Mouse (Mus musculus): ENCODE measurements around the gene Anks4b.

The Anks4b gene

DNA sequence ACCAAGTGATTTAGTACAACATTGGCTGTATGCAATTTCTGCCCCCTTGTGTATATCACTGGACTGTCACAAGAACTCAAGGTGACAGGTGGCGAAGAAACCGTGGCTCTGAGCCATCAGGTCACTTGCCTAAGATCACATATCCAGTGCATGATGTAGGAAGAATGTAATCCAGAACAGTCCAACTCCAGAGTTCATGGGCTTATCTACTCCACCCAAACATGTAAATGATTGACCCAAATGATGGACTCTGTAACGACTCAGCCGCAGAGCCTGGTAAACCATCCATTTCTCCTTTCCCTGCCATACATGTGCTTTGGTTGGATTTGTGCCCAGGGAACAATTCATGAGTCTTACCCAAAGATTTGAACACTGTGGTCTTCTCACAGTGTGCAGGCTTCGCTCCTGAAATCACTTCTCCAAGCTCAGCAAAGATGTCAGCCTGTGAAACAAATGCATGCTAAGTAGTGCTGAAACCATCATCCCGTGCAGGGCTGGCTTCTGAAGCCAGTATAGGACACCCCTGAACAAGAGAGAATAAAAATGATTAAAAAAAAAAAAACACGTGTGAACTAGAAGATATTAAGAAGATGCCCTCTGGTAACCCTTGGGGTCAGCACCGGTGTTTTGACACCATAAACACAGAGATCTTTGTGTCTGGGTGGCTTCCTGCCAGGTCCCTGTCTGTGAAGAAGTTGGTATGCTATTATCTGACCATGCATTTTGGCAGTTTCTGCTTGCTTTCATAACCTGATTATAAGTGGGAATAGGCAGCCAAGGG is 15.9 kb downstream of the Anks4b start:
- no peak for DNase-seq (ENCODE audit: low spot score)

DNA sequence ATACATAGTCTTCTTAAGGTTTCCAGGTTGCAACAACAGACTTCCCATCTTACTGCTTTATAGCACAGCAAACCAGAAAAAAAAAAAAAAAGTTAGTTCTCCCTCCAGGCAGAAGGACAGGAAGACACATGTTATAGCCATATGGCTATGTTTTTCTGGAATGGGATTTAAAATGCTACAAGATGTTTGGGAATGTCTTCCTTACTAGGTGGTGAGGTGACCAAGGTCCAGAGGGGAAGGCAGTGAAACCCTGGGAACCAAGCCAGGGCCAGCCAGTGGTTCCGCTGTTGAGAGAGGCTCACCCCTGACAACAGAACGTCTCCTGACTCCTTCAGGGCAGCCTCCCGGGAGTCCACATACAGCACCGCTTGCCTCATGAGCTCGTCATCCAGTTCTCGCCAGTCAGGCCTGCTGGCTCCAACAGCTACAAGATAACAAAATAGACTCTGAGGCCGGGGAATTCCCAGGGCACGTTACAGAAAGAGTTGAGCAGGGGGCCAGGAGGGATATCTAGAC is 16.6 kb downstream of the Anks4b start:
- DNase-seq (ENCODE audit: low spot score), result no peak

DNA sequence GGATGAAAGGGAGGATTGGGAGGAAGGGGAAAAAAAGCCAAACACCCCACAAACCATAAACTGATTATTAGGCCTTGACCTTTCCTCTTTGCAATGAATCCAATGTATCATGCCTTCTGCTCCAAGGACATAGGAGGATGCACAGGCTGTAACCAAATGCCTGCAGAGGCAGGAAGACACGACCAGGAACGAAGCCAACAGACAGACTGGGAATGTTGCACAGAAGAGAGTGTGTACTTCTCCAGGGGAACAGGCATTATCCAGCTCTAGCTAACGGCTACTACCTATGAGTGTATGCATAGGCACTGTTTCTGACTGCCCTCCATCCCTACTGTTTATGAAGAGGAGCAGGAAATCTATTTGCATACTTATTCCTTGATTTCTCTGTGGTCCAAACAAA is 18.5 kb downstream of the Anks4b start:
- no peak for DNase-seq (ENCODE audit: low spot score)

DNA sequence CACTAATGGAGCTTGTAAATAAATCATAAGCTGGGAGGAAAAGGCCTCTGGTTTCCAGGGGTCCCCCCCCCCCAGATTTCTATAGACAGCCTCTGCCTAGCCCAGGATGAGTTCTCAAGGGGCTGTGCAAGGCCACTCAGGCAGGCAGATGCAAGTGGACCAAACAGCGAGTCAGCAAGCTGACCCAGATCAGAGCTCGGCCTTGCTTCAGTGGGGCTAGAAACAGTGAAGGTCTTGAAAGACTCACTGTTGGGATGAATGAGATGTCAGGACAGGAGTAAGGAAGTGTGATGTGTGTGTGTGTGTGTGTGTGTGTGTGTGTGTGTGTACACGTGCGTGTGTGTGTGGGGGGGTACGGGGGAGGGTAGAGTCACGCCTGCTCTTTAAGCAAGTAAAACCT is 19.2 kb downstream of the Anks4b start:
- no peak for DNase-seq (ENCODE audit: low spot score)

DNA sequence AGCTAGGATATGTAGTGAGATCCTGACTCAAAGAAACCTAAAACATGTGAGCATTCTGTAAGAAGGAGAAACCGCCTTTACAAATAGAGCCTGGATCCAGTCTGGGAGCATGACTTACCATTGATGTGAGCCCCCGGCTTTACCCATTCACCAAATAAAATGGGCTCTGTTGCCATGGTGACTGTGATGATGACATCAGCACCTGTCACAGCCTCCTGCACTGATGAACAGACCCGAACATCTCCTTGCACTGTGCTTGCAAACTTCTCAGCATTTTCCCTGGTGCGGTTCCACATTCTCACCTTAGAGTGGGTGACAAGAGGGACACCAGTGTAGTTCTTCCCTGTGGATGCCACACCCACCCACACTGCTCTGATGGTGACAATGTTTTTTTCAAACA is 21.5 kb downstream of the Anks4b start:
- DNase-seq (ENCODE audit: low spot score), result no peak

DNA sequence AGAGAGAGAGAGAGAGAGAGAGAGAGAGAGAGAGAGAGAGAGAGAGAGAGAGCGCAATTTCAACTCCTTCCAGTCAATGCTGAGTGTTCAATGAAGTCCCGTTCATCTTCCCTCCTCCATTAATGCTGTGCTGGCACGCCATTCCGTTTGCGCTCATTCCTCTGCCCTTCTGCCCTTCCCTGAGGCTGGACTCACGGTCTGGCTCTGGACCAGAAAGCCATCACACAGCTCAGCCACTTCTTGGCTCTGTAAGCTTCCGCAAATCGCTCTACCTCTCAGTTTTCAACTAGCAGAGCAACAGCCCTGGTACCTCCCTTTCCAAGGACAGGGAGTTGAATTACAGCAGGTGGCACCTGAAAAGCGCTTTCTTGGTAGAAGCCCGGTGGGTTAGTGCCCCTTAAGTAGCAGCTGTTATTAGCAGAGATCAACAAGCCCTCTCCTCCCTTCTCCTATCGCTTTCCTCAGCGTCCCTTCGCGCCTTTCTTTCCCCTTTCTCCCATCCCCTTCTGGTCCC is 27.6 kb downstream of the Anks4b start:
- DNase-seq (ENCODE audit: low spot score), result no peak

DNA sequence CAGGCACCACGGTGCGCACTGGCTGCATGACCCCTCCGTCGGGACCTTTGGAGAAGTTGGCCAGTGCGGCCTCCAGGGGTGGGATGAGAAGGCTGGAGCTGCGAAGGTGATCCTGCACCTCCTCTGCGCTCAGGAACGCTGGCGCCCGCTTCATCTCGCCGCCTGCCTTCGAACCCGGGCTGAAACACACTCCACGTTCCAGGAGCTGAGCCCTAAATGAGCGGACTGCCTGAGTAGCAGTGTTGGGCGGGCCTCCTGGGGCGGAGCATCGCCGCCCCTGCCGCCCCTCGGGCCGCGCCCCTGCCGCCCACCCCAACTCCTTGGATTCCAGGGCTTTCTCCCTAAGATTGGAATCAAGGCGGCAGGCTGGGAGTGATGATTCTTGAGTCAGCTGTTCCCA is 28.1 kb downstream of the Anks4b start, which contains the start of gene Crym:
Gene Crym, minus strand, starts transcription at position 341 of the 400 bp plus-strand sequence.
- no peak for DNase-seq (ENCODE audit: low spot score)

DNA sequence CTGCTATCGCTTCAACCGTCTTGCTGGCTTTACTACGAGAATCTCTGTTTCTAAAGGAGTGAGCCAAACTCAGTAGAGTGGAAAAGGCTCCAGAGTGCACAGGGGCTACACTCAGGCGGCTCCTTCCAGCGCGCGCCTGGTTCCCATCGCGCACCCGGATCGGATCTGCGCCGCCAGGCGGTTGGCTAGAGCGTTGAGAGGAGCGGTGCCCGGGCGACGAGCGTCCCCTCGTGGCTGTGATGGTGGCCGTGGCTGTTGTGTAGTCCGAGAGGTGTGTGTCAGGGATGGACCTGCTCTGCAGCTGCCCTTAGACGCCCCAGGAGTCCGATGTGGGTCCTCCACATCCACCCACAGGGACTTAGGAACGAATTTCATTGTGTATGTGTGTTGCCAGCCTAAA is 30.1 kb downstream of the Anks4b start, which contains the start of gene Abca14:
Gene Abca14, plus strand, starts transcription at position 173 of the 400 bp plus-strand sequence.
- peak; percentile 83 for DNase-seq (ENCODE audit: low spot score)

DNA sequence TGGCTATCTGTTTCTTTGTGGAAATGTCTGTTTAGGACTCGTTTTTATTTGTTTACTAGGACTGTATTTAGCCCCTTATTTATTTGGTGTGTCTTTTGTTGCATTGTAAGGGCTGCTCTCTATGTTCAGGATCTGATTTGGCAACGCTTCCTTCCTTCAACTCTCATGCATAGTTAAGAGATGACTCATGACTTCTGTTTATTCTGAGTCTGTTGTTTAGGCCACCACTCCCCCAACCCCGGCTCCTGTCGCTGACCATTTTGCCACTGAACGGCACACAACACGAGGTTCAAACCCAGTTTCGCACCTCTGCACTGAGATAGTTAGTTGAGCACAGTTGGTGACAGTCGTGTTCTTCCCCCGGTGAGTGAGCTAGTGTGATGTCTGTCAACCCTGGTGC is 32.3 kb downstream of the Anks4b start:
- no peak for DNase-seq (ENCODE audit: low spot score)

DNA sequence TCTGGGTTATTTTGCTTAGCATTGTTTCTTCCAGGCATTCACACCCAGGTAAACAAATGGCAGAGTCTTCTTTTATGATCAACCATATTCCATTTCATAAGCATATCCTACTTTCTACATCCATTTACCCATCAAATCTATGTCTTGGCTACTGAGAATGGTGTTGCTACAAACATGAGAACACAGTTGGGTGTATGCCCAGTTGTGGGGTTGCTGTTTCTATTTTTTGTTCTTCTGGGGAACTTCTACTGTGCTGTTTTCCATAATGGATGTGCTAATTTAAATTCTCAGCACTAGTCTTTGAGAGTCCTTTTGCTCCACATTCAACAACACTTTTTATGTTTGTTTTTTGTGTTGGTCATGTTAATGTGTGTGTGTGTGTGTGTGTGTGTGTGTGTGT is 54.9 kb downstream of the Anks4b start:
- DNase-seq (ENCODE audit: low spot score), result no peak

Data from ovary, postnatal 36 days (tissue).